Mouse (Mus musculus) hindbrain, embryonic 15.5 days (tissue): ENCODE results near the gene Abhd17b. TPM values are rescaled to one million over a fixed set of nuclear protein-coding genes. Genes with fewer than 3 reads are reported as not detected.
"Not testable (repeated sequence)": the region's sequence is repeated elsewhere in the genome, so short reads cannot be mapped to it uniquely, and the experiment has no call there.

Experiments
- ATAC-seq: fragments of 200-750 bp; cut with Nextera tagmentation; 2 replicates; pipeline ENCODE4 v1.8.0; 2017; ENCODE audit warnings: low read depth, moderate number of reproducible peaks, moderate TSS enrichment; ENCODE audit not compliant: low FRiP score
- H3K27ac ChIP-seq: fragments of 300-500 bp; sonication (generic); replicated peaks from 2 replicates; pipeline ENCODE4 v1.5.1; 2015; ENCODE audit warnings: mild to moderate bottlenecking, inconsistent platforms
- H3K27me3 ChIP-seq: fragments of 300-500 bp; sonication (generic); 2 replicates; pipeline ENCODE4 v1.6.1; 2015; ENCODE audit warnings: control low read depth, inconsistent platforms
- H3K36me3 ChIP-seq: fragments of 300-500 bp; sonication (generic); 2 replicates; pipeline ENCODE4 v1.6.1; 2015; ENCODE audit warnings: control low read depth, inconsistent platforms
- H3K4me1 ChIP-seq: fragments of 300-500 bp; sonication (generic); replicated peaks from 2 replicates; pipeline ENCODE4 v1.6.1; 2015; ENCODE audit warnings: control low read depth, inconsistent platforms
- H3K4me2 ChIP-seq: fragments of 300-500 bp; sonication (generic); 2 replicates; pipeline ENCODE4 v1.6.1; 2015; ENCODE audit warnings: moderate library complexity, mild to moderate bottlenecking, inconsistent platforms
- H3K4me3 ChIP-seq: fragments of 300-500 bp; sonication (generic); 2 replicates; pipeline ENCODE4 v1.5.1; 2015; ENCODE audit warnings: mild to moderate bottlenecking, inconsistent platforms
- H3K9ac ChIP-seq: fragments of 300-500 bp; sonication (generic); 2 replicates; pipeline ENCODE4 v1.6.1; 2015; ENCODE audit warnings: inconsistent platforms
- H3K9me3 ChIP-seq: fragments of 300-500 bp; sonication (generic); 2 replicates; pipeline ENCODE4 v1.6.1; 2016; ENCODE audit warnings: control low read depth, inconsistent platforms
- WGBS: fragments of 180-500 bp; shearing (Covaris S2); methylation state at CpG from one replicate; pipeline ENCODE4 v1.1.7; 2015; 5-methylcytosine and 5-hydroxymethylcytosine counted together
- polyA plus RNA-seq: library from polyadenylated mRNA; unstranded; fragments of >200 nt; fragmentation: Nextera tagmentation; extraction: Ambion mirVana; gene quantifications from 2 replicates; pipeline ENCODE4 v1.2.1, GENCODE M21; 2015

Gene Abhd17b
- polyA plus RNA-seq, 1 experiment from 2014 or later = 38.8 TPM

- Histone ChIP-seq H3K4me3 (no peak overlapping the region), H3K4me1 (0 out of 2 replicates have a peak, but pooled peaks cover 7% of the 10 kb centered on the region), H3K4me2 (no peak overlapping the region), H3K27me3 (no peaks in the 10 kb centered on the region), H3K27ac (no peak overlapping the region), H3K36me3 (no peaks in the 10 kb centered on the region), H3K9me3 (no peaks in the 10 kb centered on the region), H3K9ac (no peak overlapping the region)
- no peak for ATAC-seq
- 95% methylated on average over 3 of the region's 3 CpGs for WGBS
Observed at GRCm38 (mm10) chr19:21719206-21719605, 66.2 kb downstream of the Abhd17b start.

GRCm38 (mm10) chr19:21720950-21721349 is 68.0 kb downstream of the Abhd17b start:
- Histone ChIP-seq H3K4me2 (no peak overlapping the region), H3K36me3 (no peaks in the 10 kb centered on the region), H3K9ac (no peak overlapping the region), H3K4me1 (no peaks in the 10 kb centered on the region), H3K9me3 (no peaks in the 10 kb centered on the region), H3K27ac (no peak overlapping the region), H3K4me3 (no peak overlapping the region), H3K27me3 (no peaks in the 10 kb centered on the region)
- ATAC-seq = no peak
- 91% methylated on average over 5 of the region's 5 CpGs for WGBS

- H3K36me3 ChIP-seq, H3K27me3 ChIP-seq, H3K4me3 ChIP-seq, H3K4me1 ChIP-seq, H3K9me3 ChIP-seq, H3K9ac ChIP-seq, H3K4me2 ChIP-seq: not testable (repeated sequence)
- 95% methylated on average over 20 of the region's 20 CpGs for WGBS
- peak overlapping the region; percentile 60 for H3K27ac ChIP-seq
- peak; percentile 20; the same call in 1 of the 2 replicates for ATAC-seq
Observed at GRCm38 (mm10) chr19:21723280-21723679, 70.3 kb downstream of the Abhd17b start.

- H3K4me2 ChIP-seq = no peak overlapping the region
- H3K4me1 ChIP-seq = no peaks in the 10 kb centered on the region
- H3K27ac ChIP-seq = peak overlapping the region; percentile 60
- H3K9me3 ChIP-seq = no peaks in the 10 kb centered on the region
- H3K27me3 ChIP-seq = no peaks in the 10 kb centered on the region
- no peak overlapping the region for H3K4me3 ChIP-seq
- WGBS = 35% methylated on average over 8 of the region's 8 CpGs
- ATAC-seq = peak; percentile 95
- no peak overlapping the region for H3K9ac ChIP-seq
- no peaks in the 10 kb centered on the region for H3K36me3 ChIP-seq
Observed at GRCm38 (mm10) chr19:21723911-21724655, 71.1 kb downstream of the Abhd17b start.

- Histone ChIP-seq H3K27ac (no peak overlapping the region), H3K4me3 (no peak overlapping the region), H3K36me3 (no peaks in the 10 kb centered on the region), H3K9ac (no peak overlapping the region), H3K9me3 (no peaks in the 10 kb centered on the region), H3K4me1 (no peaks in the 10 kb centered on the region), H3K4me2 (no peak overlapping the region), H3K27me3 (no peaks in the 10 kb centered on the region)
- WGBS = 94% methylated on average over 1 of the region's 1 CpGs
- ATAC-seq = no peak
Observed at GRCm38 (mm10) chr19:21725168-21725567, 72.2 kb downstream of the Abhd17b start.

- ATAC-seq = no peak
- 71% methylated on average over 2 of the region's 2 CpGs for WGBS
Observed at GRCm38 (mm10) chr19:21727081-21727480, 74.1 kb downstream of the Abhd17b start.

GRCm38 (mm10) chr19:21728342-21728741 is 75.4 kb downstream of the Abhd17b start:
- 96% methylated on average over 6 of the region's 6 CpGs for WGBS
- H3K4me3 ChIP-seq = no peak overlapping the region
- H3K9ac ChIP-seq = no peak overlapping the region

More at GRCm38 (mm10) chr19:21727081-21727480, 74.1 kb downstream of the Abhd17b start:
- Histone ChIP-seq H3K4me1 (no peaks in the 10 kb centered on the region), H3K4me2 (no peak overlapping the region), H3K9ac (no peak overlapping the region), H3K27me3 (no peaks in the 10 kb centered on the region), H3K36me3 (no peaks in the 10 kb centered on the region), H3K9me3 (no peaks in the 10 kb centered on the region), H3K27ac (no peak overlapping the region), H3K4me3 (no peak overlapping the region)

GRCm38 (mm10) chr19:21731887-21732286 is 78.9 kb downstream of the Abhd17b start:
- no peak overlapping the region for H3K9ac ChIP-seq
- H3K4me3 ChIP-seq = no peak overlapping the region
- no peaks in the 10 kb centered on the region for H3K9me3 ChIP-seq
- ATAC-seq = no peak
- H3K4me1 ChIP-seq = no peaks in the 10 kb centered on the region
- no peaks in the 10 kb centered on the region for H3K27me3 ChIP-seq
- no peak overlapping the region for H3K4me2 ChIP-seq
- no peak overlapping the region for H3K27ac ChIP-seq
- H3K36me3 ChIP-seq = no peaks in the 10 kb centered on the region
- WGBS = 95% methylated on average over 5 of the region's 5 CpGs

More at GRCm38 (mm10) chr19:21728342-21728741, 75.4 kb downstream of the Abhd17b start:
- no peak for ATAC-seq
- Histone ChIP-seq H3K27me3 (no peaks in the 10 kb centered on the region), H3K9me3 (no peaks in the 10 kb centered on the region), H3K27ac (no peak overlapping the region), H3K4me2 (no peak overlapping the region), H3K36me3 (no peaks in the 10 kb centered on the region), H3K4me1 (no peaks in the 10 kb centered on the region)

GRCm38 (mm10) chr19:21733176-21733575 is 80.2 kb downstream of the Abhd17b start:
- no peak overlapping the region for H3K4me2 ChIP-seq
- H3K27me3 ChIP-seq = no peaks in the 10 kb centered on the region
- H3K4me3 ChIP-seq = no peak overlapping the region
- H3K9ac ChIP-seq = no peak overlapping the region
- ATAC-seq = no peak
- 92% methylated on average over 2 of the region's 2 CpGs for WGBS
- H3K27ac ChIP-seq = no peak overlapping the region
- H3K36me3 ChIP-seq = no peaks in the 10 kb centered on the region
- H3K9me3 ChIP-seq = no peaks in the 10 kb centered on the region
- H3K4me1 ChIP-seq = 0 out of 2 replicates have a peak, but pooled peaks cover 6% of the 10 kb centered on the region

- 43% methylated on average over 5 of the region's 5 CpGs for WGBS
- ATAC-seq = no peak
- no peak overlapping the region for H3K4me2 ChIP-seq
Observed at GRCm38 (mm10) chr19:21734112-21734511, 81.1 kb downstream of the Abhd17b start.

More at GRCm38 (mm10) chr19:21734112-21734511, 81.1 kb downstream of the Abhd17b start:
- Histone ChIP-seq H3K27ac (no peak overlapping the region), H3K36me3 (no peaks in the 10 kb centered on the region), H3K4me1 (0 out of 2 replicates have a peak, but pooled peaks cover 6% of the 10 kb centered on the region), H3K9me3 (no peaks in the 10 kb centered on the region), H3K27me3 (no peaks in the 10 kb centered on the region), H3K9ac (no peak overlapping the region), H3K4me3 (no peak overlapping the region)
